Mouse (Mus musculus): ENCODE results near the gene Plxna2. TPM values are rescaled to one million over a fixed set of nuclear protein-coding genes. Genes with fewer than 3 reads are reported as not detected.
A peak's percentile ranks its signal among the peaks of the same experiment; 100 is the strongest.

Plxna2 gene
- polyA plus RNA-seq, 1 experiment from 2014 or later = 10.1 TPM

DNA sequence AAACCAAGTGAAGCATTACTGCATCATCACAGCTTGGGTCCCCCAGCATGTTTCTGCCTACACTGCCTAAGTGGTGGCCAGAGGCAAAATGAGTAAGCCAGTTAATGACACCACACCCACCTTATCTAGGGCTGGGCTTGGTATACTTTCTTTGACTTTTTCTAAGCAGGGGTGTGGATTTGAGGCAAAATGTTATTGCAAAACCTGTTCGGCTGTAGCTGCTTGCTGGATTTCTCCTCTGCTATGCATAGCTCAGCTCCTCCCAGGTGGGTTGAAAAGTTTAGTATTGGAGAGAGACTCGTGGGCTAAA is 57.8 kb downstream of the Plxna2 start:
- WGBS = 47% methylated on average over 2 of the region's 2 CpGs
- no peaks in the 10 kb centered on the region for H3K9me3 ChIP-seq (ENCODE audit: low read depth, low read length)
- no peak overlapping the region for H3K4me3 ChIP-seq (ENCODE audit: low read depth, low read length)
- H3K9ac ChIP-seq = no peak overlapping the region
- no peaks in the 10 kb centered on the region for H3K27me3 ChIP-seq (ENCODE audit: insufficient read depth, low read length)
- H3K4me1 ChIP-seq (ENCODE audit: insufficient read depth) = peaks cover 18% of the 10 kb centered on the region
- H3K27ac ChIP-seq (ENCODE audit: low read depth) = no peak overlapping the region
- TF ChIP-seq CTCF (IDR thresholded peaks at IDR 0.05; ENCODE audit: low read depth) = no peak
- ATAC-seq (ENCODE audit: insufficient read depth) (0 out of 2 replicates have a peak, but pooled peaks have one; percentile 47), DNase-seq (peak; percentile 14)
- no peak overlapping the region for H3K4me2 ChIP-seq
- H3K36me3 ChIP-seq (ENCODE audit: insufficient read depth) = no peaks in the 10 kb centered on the region

DNA sequence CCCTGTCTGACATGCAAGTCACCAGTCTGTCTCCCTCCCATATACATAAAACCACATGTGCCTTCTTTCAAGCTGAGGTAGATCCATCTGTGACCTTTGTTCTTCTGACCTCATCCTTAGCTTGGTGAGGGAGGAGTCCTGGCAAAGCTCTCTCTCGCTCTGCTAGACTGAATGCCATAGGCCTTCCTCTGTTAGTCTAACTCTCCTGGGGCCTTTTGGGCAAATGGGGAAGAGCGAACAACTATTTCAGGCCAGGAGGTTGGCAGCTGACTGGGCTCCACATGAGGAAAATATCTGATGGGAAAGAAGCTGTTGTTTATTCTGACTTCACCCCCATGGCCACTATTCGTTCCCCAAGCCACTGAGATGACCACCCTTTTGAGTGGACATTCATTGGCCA is 59.9 kb downstream of the Plxna2 start:
- TF ChIP-seq CTCF (IDR thresholded peaks at IDR 0.05; ENCODE audit: low read depth) = no peak
- H3K4me3 ChIP-seq (ENCODE audit: low read depth, low read length) = no peak overlapping the region
- no peak overlapping the region for H3K9ac ChIP-seq
- H3K27me3 ChIP-seq (ENCODE audit: insufficient read depth, low read length) = no peaks in the 10 kb centered on the region
- H3K36me3 ChIP-seq (ENCODE audit: insufficient read depth) = no peaks in the 10 kb centered on the region
- H3K4me2 ChIP-seq = no peak overlapping the region
- no peaks in the 10 kb centered on the region for H3K9me3 ChIP-seq (ENCODE audit: low read depth, low read length)
- peaks cover 24% of the 10 kb centered on the region for H3K4me1 ChIP-seq (ENCODE audit: insufficient read depth)
- DNase-seq = no peak
- ATAC-seq (ENCODE audit: insufficient read depth) = no peak
- no peak overlapping the region for H3K27ac ChIP-seq (ENCODE audit: low read depth)
- 77% methylated on average over 3 of the region's 3 CpGs for WGBS

DNA sequence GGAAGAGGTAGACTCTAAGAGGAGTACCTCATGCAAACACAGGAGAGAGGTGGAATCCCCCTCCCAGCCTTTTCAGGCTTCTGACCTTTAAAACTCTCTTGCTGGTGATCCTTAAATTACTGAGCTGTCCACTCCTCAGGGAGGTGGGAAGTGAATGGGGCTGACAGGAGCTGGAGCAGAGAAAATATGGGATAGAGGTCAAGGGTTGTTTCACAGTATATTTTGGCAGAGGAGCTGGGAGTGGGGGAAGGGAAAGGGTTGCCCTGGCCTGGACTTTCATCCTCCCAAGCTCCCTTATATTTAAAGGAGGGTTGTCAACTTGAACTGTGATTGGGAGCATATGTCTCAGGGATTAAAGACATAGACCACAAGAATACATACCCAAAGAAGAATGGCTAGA is 61.1 kb downstream of the Plxna2 start:
- ATAC-seq (ENCODE audit: insufficient read depth) (peak; percentile 45), DNase-seq (peak; percentile 59)
- no peak overlapping the region for H3K9ac ChIP-seq
- no peak for TF ChIP-seq CTCF (IDR thresholded peaks at IDR 0.05; ENCODE audit: low read depth)
- no peaks in the 10 kb centered on the region for H3K9me3 ChIP-seq (ENCODE audit: low read depth, low read length)
- no peak overlapping the region for H3K4me3 ChIP-seq (ENCODE audit: low read depth, low read length)
- H3K27ac ChIP-seq (ENCODE audit: low read depth) = no peak overlapping the region
- no peaks in the 10 kb centered on the region for H3K36me3 ChIP-seq (ENCODE audit: insufficient read depth)
- no peak overlapping the region for H3K4me2 ChIP-seq
- H3K27me3 ChIP-seq (ENCODE audit: insufficient read depth, low read length) = no peaks in the 10 kb centered on the region
- peaks cover 24% of the 10 kb centered on the region for H3K4me1 ChIP-seq (ENCODE audit: insufficient read depth)

DNA sequence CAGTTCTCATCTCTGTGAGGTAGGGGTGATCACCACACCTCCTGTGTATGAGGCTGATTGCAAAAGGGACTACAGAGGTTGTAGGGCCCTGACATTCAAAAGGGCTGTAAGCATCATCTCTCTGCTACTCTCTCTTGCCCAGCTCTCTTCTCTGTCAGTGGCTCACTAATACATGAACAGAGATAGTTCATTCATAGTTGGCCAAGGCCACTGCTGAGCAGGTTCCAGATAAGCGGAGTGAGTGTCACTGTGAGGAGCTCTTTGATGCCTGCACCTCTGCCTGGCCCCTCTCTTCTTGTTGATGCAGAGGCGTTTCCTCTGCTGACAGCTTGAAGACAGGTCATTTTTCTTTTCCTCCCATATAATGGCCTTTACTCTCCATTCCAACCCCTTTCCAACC is 62.1 kb downstream of the Plxna2 start:
- peak; percentile 29 for DNase-seq
- ATAC-seq (ENCODE audit: insufficient read depth) = 0 out of 2 replicates have a peak, but pooled peaks have one; percentile 36
- TF ChIP-seq CTCF (IDR thresholded peaks at IDR 0.05; ENCODE audit: low read depth) = no peak
- Histone ChIP-seq H3K36me3 (ENCODE audit: insufficient read depth) (no peaks in the 10 kb centered on the region), H3K9ac (no peak overlapping the region), H3K4me3 (ENCODE audit: low read depth, low read length) (no peak overlapping the region), H3K9me3 (ENCODE audit: low read depth, low read length) (no peaks in the 10 kb centered on the region), H3K27ac (ENCODE audit: low read depth) (no peak overlapping the region), H3K4me1 (ENCODE audit: insufficient read depth) (peaks cover 24% of the 10 kb centered on the region), H3K27me3 (ENCODE audit: insufficient read depth, low read length) (no peaks in the 10 kb centered on the region), H3K4me2 (no peak overlapping the region)
- 18% methylated on average over 2 of the region's 2 CpGs for WGBS

DNA sequence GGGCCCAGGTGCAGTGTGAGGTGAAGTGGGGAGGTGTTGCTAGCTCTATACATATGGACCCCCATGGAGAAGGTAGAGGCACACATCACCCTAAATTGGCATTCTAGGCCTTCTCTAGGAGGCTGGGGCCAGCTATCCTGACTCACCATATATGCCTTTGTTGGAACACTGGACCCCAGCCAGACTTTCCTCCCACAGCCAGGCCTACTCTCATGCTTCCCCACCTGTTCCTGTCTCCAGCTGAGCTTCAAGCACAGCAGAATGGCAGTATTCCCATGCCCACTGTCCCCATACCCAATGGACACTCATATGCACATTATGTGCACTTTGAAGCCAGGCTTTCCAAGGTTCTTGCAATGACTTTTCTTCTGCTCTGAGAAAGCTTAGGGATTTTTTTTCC is 64.0 kb downstream of the Plxna2 start:
- Histone ChIP-seq H3K27me3 (ENCODE audit: insufficient read depth, low read length) (no peaks in the 10 kb centered on the region), H3K27ac (ENCODE audit: low read depth) (no peak overlapping the region), H3K9me3 (ENCODE audit: low read depth, low read length) (no peaks in the 10 kb centered on the region), H3K4me3 (ENCODE audit: low read depth, low read length) (no peak overlapping the region), H3K4me1 (ENCODE audit: insufficient read depth) (peaks cover 24% of the 10 kb centered on the region), H3K4me2 (no peak overlapping the region), H3K9ac (no peak overlapping the region), H3K36me3 (ENCODE audit: insufficient read depth) (no peaks in the 10 kb centered on the region)
- ATAC-seq (ENCODE audit: insufficient read depth) (no peak), DNase-seq (no peak)
- TF ChIP-seq CTCF (IDR thresholded peaks at IDR 0.05; ENCODE audit: low read depth) = no peak

DNA sequence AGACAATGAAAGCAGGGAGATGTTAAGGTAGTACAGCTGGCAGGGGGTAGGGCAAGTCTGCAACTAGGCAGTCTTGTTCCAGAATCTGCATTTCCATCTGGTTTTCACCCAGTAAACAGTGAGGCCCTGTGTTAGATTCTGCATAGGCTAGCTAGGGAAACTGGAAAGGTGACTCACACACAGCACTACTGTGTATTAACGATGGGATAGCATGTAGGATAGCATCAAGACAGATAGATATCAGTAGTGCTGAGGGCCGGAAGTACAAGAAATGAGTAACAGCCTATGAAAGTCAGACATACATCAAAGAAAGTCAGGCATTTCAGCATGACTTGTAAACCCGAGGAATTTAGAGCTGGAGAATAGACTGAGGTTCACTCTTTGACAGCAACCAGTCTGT is 65.1 kb downstream of the Plxna2 start:
- Histone ChIP-seq H3K27ac (ENCODE audit: low read depth) (no peak overlapping the region), H3K36me3 (ENCODE audit: insufficient read depth) (no peaks in the 10 kb centered on the region), H3K9ac (no peak overlapping the region), H3K4me2 (no peak overlapping the region), H3K27me3 (ENCODE audit: insufficient read depth, low read length) (no peaks in the 10 kb centered on the region), H3K4me3 (ENCODE audit: low read depth, low read length) (no peak overlapping the region), H3K9me3 (ENCODE audit: low read depth, low read length) (no peaks in the 10 kb centered on the region), H3K4me1 (ENCODE audit: insufficient read depth) (peaks cover 24% of the 10 kb centered on the region)
- 52% methylated on average over 3 of the region's 3 CpGs for WGBS
- ATAC-seq (ENCODE audit: insufficient read depth) = no peak
- no peak for DNase-seq
- TF ChIP-seq CTCF (IDR thresholded peaks at IDR 0.05; ENCODE audit: low read depth) = no peak

DNA sequence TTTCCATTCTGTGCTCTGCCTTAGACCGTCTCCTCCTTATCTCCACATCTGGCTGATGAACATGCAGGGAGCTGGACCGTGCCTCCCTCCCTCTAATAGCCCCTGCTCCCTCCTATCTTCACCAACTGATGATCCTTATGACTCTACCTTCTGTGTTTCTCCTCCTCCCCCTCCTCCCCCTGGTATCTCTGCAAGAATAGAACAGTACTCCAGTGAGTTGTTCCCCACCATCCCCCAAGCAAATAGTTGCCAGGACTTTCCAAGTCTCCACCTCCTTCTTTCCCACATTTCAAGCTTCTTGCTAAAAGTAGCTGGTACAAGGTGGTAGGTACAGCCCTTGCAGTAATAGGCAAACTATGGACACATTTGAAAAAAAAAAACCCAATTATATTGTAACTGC is 67.9 kb downstream of the Plxna2 start:
- H3K4me2 ChIP-seq = no peak overlapping the region
- H3K4me1 ChIP-seq (ENCODE audit: insufficient read depth) = peaks cover 5% of the 10 kb centered on the region; the same call in 1 of the 2 replicates
- no peak for TF ChIP-seq CTCF (IDR thresholded peaks at IDR 0.05; ENCODE audit: low read depth)
- H3K4me3 ChIP-seq (ENCODE audit: low read depth, low read length) = no peak overlapping the region
- no peak for ATAC-seq (ENCODE audit: insufficient read depth)
- H3K27me3 ChIP-seq (ENCODE audit: insufficient read depth, low read length) = no peaks in the 10 kb centered on the region
- H3K27ac ChIP-seq (ENCODE audit: low read depth) = no peak overlapping the region
- H3K36me3 ChIP-seq (ENCODE audit: insufficient read depth) = no peaks in the 10 kb centered on the region
- H3K9me3 ChIP-seq (ENCODE audit: low read depth, low read length) = no peaks in the 10 kb centered on the region
- no peak for DNase-seq
- 62% methylated on average over 2 of the region's 2 CpGs for WGBS
- no peak overlapping the region for H3K9ac ChIP-seq

DNA sequence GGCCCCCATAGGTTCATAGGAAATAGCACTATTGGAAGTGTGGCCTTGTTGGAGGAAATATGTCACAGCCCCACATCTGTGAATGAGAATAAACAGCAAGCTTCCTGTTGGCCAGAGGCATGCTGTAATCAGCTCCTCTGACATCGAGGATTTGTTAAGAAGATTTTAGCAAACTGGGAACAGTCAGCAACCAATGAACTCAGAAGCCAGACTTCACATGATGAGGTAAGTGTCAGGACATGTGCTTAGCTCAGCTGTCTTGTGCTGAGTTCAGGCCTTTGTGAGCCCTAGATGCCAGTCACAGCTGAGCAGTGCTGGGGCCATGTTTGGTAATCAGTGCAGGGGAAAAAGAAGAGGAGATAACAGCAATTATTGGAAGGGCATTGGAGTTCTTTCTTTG is 69.7 kb downstream of the Plxna2 start:
- no peak for TF ChIP-seq CTCF (IDR thresholded peaks at IDR 0.05; ENCODE audit: low read depth)
- no peaks in the 10 kb centered on the region for H3K36me3 ChIP-seq (ENCODE audit: insufficient read depth)
- peak; percentile 60 for DNase-seq

More for the DNA sequence above, 69.7 kb downstream of the Plxna2 start:
- Histone ChIP-seq H3K4me3 (ENCODE audit: low read depth, low read length) (no peak overlapping the region), H3K9ac (no peak overlapping the region), H3K4me2 (no peak overlapping the region), H3K27ac (ENCODE audit: low read depth) (no peak overlapping the region), H3K9me3 (ENCODE audit: low read depth, low read length) (no peaks in the 10 kb centered on the region), H3K27me3 (ENCODE audit: insufficient read depth, low read length) (no peaks in the 10 kb centered on the region), H3K4me1 (ENCODE audit: insufficient read depth) (no peaks in the 10 kb centered on the region; the same call in 1 of the 2 replicates)
- ATAC-seq (ENCODE audit: insufficient read depth) = peak; percentile 65
- WGBS = 24% methylated on average over 1 of the region's 1 CpGs

Measured in lung, embryonic 14.5 days (tissue).